Mouse (Mus musculus) bone marrow, adult 2 months (tissue): ENCODE measurements around the gene Fndc3b.

Source experiments
- CTCF ChIP-seq: fragments of 200-500 bp; IDR thresholded peaks from 2 replicates; pipeline ENCODE4 v1.5.1; 2011; ENCODE audit warnings: low read length, control low read depth; ENCODE audit not compliant: control insufficient read depth, insufficient read depth
- POLR2A ChIP-seq: fragments of 200-500 bp; IDR thresholded peaks from 2 replicates; pipeline ENCODE4 v1.6.1; 2011; ENCODE audit warnings: low read depth, mild to moderate bottlenecking, control low read depth, low read length, borderline replicate concordance; ENCODE audit not compliant: control insufficient read depth

DNA sequence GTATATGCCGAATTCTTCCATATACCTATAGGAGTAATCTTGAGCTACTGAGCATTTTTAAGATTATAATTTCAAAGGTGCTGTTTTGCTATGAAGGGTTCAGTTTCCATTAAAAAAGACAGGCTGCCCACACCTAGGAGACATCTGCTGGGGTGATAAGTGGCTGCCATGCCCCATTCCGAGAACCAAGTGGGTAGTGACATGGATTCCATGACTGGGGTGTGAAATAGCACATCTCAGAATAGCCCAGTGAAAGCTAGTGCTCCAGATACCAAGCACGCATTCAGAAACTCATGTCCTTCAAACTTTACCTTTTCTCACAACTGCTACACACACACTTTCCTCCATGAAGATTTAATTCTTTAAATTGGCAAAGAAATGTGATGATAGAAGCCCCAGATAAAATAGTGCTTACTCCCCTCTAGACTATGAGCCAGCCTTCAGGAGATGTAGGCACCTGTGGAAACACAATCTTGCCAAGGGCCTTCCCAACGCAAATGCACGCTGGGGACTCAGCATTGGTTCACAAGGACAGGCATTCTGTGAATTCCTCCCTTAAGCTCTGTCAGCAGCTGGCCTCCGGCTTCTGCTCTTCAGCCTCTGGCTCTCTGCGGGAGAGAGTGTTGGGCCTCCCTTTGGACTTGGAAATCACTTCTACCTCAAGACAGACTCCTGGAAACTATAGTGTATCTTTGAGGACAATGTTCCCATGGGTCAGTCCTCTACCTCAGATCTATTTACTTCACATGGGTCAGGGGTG lies 207.6 kb downstream of the Fndc3b start:
- TF ChIP-seq POLR2A (no peak), CTCF (no peak)
